Mouse (Mus musculus): ENCODE measurements around the gene Epas1.

Gene Epas1

DNA sequence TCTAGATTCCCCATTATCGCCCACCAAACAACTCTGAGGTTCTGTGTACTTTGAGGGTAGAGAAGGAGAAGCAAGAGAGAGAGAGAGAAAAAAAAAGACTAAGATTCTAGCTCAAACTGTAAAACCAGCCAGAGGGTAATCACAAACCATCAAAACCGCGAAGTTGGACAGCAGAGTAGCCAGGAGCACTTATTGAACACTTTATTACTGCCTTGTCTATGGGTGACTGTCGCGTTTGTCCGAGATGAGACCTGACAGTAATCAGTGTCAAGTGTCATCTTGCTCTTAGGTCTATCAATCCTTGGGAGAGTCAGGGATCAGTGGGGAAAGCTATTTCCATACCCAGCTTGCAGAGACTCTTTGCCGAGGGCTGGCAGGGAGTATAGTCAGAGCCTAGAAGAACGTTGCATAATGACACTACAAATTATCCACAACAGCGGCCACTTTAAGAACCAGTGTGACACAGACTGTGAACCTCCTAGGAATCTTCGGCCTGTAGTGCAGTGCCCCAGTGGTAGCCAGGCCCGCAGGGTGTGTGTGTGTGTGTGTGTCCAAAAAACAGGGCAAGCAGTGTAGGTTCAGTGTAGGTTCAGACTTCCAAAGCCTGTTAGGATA, 2.2 kb downstream of the Epas1 start:
- no peak for DNase-seq (ENCODE audit: low spot score)

DNA sequence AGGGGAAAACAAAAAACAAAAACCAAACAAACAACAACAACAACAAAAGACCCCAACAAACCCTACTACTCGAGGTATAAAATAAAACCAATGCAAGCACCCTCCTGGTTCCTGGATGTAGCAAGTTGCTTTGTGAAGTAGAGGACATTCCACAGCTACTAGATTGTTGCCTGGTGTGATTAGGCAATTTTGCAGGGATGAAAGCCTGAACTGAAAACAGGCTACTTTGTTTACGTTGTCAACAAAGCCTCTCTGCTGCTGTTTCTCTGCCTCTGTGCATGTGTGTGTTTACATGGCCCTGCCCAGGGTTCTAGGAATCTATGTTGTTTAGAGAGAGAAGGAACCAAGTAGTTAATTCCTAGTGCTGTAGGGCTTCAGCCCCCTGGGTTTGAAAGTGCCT, 4.1 kb downstream of the Epas1 start:
- no peak for DNase-seq (ENCODE audit: low spot score)

DNA sequence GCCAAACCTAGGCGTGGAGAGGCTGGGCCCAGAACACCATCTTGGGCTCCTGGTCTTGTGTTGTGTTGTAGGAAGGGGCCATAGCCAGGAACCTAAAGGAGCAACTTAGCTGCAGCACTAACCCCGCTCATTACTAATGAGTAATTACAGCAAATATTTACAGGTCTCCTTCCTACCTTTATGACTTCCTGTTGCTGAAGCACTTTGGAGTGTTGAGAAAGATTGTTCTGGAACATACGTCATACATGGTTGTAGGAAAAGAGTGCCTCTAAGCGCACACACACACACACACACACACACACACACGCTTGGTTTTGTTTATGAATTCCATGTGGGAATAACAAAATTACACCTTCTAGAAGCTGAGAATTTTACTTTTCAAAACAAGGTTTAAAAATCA, 8.4 kb downstream of the Epas1 start:
- no peak for DNase-seq (ENCODE audit: low spot score)

DNA sequence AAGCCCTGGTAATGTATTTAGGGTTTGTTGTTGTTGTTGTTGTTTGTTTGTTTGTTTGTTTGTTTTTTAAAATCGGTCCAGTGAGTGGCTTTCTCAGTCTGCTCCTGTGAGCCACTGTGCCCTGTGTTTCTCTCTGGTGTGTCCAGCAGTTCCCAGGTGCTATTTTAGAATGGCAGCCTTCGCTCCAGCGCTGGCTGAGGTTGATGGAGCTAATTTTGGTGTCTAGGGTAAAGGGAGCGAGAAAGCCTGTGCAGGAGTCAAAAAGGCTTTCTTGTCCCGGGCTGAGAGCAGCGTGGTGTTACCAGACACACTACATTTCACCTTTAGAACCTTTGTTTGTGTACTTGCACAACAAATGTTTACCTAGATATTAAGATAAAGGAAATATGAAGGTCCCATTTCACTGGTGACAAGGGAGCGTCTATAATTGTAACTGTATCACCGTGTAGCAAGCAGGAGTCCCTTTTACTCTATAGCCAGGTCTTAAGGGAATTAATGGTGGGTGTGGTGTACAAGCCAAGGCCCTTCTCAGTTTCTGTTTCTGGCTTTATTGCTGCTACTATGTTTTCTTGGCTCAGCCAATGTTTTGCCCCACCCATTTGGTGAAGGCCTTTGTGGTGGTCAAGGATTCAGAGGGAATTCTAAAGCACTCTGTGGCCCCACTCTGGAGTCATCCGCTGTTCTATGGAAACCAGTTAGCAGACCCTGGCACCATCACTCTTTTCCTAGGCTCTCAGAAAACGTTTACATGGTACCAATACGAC, 9.2 kb downstream of the Epas1 start:
- no peak for DNase-seq (ENCODE audit: low spot score)

DNA sequence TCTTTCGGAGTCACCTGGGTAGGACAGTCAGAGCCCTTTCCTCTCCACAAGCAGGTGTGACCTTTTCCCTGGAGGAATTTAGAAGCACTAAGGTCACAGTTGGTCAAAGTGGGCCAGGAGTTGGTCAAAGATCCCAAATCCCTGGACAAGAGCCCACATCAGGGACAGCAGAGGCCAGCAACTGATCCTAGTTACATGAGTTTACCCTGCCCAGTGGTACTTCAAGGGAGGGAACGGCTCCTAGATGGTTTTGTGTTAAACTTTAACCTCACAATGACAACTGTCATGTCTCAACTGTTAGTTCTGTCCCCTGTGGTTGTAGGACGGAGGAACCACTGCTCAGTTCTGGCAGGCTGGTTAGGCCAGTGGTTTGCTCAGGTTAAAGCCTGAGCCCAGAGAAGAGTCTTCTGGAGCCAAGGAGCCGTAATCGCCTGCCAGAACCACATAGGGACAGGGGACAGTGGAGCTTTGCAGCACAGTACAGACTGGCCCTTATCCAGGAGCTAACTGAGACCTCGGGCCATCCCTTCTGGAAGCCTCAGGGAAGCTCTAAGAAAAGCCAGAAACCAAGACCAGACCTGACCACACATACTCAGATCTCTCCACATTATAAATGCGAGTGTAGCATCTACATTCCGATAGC, 12.4 kb downstream of the Epas1 start:
- DNase-seq (ENCODE audit: low spot score) = no peak

DNA sequence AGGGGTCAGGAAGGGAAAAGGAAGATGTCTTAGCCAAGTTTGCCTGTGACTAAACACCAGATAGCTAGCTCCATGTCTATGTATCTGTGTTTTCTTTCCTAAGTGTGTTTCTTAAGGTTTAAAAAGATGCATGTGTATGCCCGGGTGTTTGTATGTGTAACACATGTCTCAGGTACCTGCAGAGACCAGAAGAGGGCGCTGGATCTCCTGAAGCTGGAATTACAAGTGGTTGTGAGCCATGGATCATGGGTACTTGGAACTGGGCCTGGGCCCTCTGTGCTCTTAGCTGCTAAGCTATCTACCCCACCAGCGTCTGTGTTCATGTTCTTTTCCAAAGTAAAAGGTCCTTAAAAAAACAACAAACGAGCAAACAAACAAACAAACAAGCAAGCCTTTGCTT, 12.9 kb downstream of the Epas1 start:
- no peak for DNase-seq (ENCODE audit: low spot score)

DNA sequence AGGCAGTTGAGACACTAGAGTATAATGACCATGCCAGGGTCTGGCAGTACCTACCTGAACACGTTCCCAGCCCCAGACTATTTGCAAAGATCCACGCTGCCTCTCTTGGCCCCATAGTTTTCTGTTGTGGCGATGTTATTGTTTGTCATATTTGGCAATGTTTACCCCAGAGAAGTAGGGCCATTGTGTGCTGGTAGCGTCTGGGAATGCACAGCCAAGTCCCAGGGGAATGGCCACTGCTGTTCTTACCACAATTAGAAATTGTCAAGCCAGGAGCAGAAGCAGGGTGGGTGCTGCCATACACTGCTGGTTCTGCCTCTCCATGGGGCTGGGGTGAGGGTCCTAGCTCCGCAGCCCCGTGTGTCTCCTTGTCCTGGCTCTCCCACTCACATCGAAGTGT, 15.1 kb downstream of the Epas1 start:
- DNase-seq (ENCODE audit: low spot score) = no peak

DNA sequence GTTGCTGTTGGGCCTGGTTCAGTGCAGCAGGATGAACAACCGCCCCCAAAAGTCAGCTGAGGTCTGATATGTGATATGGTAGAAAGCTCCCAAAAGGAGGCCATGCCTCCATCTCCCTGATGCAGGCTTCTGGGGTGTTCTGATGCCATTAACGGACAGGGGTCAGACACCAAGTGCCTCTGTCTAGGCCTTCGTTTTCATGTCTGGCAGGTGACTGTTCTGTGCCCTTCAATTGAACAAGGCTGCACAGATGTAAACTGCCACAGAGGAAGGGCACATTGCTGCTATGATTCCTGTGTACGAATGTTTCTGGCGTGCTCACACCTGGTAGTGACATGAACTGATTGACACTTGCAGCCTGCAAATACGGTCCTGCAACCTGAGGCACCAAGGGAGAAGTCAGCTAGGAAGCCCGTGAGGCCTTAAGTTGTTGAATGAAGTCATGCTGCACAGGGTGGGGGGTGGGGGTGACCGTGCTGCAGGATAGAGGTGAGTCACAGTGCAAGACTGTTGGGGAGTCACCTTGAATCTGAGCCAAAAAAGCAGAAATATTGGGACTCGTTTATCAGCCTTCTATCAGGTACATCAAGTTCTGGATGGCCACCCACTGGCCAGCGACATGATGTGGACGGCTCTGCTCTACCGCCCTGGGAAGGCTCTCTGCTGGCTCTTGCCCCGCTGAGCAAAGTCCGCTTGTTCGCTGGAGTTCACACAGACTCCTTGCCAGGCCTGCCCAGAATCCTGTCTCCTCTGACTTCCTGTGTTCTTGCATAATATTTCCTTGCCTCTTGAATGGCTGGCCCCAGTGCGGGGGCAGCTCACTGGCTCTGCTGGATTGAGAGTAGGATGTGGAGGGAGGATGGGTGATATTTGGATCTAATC, 16.1 kb downstream of the Epas1 start:
- no peak for DNase-seq (ENCODE audit: low spot score)

DNA sequence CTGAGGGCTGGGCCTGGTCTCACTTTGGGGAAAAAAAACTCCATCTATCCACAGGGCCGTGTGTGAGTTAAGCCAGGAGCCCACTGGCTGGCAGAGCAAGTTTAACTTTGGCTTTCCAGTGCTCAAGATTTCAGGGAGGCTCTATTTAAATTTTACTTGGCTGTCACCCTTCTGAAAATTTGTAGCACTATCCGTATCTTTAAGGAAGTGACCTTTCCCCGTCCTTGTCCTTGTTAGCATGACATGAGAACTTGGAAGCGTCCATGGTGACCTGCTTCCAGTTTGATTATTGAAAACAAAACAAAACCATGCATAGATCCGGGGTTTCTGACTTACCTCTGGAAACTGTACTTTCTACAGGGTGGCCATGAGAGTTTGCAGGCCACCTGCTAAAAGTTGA, 17.3 kb downstream of the Epas1 start:
- DNase-seq (ENCODE audit: low spot score) = no peak

DNA sequence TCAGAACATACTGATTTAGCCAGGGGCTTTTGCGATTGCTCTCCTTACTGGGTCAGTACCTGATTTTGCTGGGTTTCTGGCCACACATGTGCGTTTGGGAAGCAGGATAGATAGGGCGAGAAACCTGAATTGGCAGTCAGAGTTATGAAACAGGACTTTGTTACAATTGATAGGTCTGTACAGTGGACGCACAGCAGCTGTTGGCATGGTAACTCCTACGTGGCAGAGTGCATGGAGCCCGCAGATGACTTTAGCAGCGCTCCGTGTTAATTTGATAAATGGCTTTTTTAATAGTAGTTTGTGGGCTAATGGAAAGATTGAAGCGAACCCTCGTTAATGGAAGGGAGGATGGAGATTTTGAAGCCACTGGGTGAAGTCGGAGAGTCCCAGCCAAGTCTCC, 18.5 kb downstream of the Epas1 start:
- no peak for DNase-seq (ENCODE audit: low spot score)

DNA sequence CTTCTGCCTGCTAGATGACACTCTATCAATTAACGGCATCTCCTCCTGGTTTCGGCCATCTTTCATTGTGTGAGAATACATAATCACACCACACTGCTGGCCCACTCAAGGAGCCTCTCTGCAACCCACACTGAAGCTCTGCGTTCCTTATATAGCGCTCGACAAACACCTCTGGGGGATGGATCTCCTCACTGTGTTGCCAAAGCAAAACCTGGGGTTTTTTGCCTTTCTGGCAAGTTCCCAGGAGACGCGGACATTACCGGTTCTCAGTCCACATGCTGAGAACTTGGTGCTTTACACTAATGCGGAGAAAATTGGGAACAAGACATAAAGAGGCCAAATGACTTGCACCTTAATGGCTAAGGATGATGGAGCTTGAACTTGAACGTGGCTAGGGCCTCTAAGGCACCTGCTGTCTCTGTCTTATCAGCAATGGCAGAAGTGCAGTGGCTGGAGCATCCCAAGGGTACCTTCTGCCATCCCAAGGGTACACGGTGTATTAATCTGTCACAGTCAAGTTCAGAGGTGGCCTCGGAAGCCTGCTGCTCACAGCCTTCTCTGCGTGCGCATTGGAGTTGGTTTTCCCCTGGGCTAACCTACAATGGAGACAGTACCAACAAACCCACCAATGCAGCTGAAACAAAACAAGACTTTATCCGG, 19.6 kb downstream of the Epas1 start:
- DNase-seq (ENCODE audit: low spot score) = no peak

DNA sequence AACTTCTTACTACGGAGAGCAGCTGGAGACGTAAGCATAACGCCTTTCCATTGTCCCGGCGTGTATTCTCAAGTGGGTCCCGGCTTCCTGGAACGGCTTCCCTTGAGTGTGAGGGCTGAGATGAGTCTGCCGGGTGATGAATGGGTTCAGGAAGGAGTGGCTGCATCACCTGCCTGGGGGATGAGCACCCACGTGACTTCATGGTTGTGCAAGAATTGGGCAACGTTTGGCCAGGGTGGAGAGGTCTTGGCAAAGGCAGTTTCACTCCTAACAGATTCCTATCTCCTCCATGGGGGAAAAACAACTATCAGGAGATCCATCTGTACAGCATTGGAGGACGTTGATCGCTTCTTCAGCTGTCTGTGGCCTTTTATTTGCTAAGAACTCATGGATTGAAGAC, 23.0 kb downstream of the Epas1 start:
- no peak for DNase-seq (ENCODE audit: low spot score)

DNA sequence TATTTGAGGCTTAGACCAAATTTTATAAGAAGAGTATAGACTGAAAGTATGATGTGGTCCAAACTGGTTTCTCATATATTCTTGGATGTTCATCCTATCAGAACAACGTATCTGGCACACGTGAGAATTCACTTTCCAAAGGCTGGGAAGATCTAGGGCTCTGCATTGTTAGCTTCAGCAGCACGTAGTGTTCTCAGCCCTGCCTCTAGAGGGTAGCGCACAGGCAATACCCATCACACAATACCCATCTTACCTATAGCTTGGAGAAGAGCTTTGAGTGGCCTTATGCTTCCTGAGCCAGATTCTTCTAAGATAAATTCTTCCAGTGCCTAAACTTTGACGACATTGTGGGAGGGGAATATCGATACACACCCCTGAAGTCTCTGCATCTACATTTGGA, 24.6 kb downstream of the Epas1 start:
- DNase-seq (ENCODE audit: low spot score) = no peak

DNA sequence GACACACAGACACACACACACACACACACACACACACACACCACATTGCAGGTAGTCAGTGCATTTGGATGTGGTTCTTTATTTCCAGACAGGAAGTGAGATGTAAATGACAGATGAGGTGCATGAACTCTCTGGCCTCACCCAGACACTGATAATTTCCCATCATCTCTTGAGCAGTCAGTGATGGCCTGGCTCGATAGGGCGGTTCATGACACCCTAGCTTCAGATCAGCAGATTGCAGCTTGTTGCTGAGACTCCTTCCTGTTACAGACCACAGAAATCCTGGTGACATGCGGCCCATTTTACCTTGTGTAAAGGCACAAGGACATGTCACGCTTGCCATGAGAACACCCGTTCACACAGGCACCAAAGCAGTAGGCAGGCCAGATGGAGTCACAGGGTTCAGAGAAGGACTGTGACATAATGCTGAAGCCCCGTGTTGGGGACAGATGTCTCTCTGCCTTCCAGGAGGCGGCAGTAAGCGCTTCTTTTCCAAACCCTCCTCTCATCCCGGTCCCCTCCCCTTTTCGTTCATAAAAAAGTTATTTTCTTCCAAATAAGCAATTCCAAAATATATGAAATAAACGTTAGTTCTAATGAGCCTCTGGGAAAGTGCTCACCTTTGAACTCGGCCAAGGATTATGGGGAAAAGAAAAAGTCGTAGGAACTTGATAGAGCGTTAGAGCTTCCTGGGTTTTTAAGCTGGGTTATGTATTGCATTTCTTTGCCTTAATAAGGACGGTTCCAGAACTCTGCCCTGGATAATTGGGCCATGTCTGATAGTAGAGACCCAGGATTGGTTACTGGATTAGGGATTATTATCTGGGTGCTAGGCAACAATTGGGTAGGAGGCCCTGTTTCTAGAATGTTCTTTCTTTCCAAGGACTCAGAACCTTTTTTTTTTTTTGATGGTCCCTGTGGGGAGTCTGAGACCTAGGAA, 26.0 kb downstream of the Epas1 start:
- DNase-seq (ENCODE audit: low spot score) = no peak

DNA sequence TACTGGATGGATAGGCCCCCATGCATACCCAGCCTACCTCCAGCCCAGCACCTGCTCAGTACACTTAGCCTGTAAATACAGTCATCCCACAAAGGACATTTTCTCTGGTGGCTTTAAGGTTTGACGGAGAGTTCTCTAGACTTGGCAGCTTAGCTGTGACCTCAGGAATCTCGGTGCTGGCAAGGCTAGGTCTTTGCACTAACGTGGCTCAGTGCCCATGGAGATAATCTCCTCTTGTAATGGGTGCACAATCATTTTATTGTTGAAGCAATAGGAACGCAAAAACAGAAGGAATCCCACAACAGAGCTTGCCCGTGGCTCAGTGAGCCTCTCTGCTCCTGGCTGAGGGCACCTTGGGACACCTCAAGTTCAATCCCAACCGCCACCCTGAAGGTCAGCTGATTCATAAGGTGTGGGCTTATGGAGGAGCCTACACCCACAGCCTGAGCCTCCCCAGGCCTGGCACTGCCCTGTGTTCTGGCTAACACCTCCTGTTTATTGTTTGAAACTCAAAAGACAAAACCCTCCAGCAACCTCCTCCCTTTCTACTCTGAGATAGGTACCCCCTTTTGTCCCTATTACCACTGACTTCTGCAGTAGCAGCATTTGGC, 27.3 kb downstream of the Epas1 start:
- no peak for DNase-seq (ENCODE audit: low spot score)

DNA sequence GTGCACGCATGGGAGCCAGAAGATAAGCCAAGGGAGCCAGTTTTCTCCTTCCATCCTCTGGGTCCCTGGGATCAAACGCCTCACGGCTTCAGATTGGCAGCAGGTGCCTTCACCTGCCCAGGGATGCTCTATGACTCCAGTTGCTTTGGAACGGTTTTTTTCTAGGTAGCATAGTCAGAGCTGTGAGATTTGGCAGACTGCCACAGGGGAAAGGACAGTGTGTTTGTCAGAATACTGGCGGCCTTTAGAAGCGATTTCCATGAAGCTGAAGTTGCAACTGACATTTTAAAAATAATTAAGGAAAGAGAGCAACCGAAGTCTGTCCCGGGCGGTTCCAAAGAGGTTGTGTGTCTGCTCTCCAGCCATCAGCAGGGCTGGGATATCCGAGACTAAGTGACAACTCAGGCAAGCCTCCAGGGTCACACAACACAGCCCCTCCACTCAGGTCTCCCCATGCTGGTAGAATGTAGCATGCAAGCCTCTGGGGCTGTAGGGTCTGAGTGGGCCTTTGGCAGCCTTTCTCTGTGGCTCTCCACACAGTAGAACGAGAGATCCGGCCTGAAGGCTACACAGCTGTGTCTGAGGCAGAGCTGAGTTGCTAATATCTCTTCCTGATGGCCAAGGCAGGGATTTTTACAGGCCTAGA, 28.4 kb downstream of the Epas1 start:
- DNase-seq (ENCODE audit: low spot score) = no peak

DNA sequence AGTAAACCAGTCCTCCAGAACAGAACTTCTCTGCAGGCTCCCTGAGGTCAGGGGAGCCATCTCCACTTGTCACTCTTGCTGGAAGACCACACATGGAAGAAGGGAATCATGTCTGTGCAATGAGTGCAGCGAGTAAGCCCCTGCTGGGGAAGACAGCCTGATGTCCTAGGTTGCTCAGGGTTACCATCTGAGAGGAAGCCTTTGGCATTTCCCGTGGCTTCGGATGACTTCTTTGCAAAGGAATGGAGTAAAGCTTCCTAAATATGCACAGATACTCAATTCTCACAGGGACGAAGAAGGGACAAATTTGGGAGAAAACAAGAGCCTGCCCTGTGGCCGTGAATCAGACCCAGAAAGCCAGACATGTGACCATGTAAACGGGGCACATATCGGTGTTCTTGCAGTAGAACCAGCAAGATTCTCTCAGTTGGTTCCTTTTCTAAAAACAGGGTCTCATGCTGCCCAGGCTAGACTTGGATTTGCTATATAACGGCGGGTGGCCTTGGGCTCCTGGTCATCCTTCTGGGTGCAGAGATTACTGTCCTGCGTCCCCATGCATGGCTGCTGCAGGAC, 31.0 kb downstream of the Epas1 start:
- DNase-seq (ENCODE audit: low spot score) = no peak

DNA sequence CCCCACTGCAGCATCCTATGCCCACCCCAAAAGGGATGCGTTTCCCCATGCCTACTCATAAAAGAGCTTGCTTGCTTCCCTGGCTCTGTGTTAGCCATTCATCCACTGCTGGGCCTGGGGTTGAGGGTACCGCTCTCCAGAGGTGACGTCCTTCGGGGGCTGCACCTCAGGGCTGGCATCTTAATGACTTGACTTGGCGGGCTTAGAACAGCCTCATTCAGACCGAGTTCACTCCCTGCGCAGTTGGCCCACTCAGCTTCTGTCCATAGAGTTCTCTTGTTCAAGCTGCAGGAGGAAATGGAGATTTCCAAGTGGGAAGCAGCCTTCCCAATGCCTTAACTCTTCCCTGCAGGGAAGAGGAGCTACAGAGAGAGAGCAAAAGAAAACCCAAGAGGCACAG, 32.1 kb downstream of the Epas1 start:
- no peak for DNase-seq (ENCODE audit: low spot score)

DNA sequence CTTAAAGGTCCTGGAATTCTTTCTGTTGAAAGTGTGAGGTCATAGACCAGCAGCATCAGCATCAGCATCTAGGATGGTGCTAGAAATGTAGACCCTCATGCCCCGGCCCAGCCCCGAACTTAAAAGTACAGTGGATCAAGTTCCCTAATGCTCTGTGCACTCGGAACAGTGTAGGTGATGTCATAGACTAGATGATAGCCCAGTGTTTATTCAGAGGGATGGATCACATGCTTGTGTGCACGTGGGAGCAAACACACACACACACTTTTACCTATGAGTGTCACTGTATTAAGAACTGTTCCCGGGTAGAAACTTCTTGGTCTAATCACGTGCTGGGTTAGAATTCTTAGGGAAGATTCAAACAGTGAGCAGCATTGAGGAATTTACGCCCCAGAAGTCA, 33.0 kb downstream of the Epas1 start:
- no peak for DNase-seq (ENCODE audit: low spot score)

DNA sequence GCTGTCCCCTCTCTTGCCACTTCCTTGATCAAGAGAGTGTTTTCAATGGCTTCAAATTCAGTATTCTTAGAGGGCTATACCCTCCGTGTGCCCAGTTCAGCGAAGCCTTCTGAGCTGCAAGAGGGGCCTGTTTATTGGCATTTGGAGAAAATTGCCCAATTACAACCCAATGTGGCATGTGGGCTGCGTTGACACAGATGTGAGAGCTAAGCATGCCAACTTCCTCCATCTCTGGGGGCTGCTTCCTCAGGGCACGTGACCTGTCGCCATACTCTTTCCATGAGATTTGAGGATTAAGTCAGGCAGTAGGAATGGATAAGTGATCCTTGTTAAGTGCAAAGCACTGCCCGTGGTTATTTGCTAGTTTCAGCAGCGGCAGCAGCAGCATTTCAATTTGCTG, 34.3 kb downstream of the Epas1 start:
- DNase-seq (ENCODE audit: low spot score) = no peak
